Mouse (Mus musculus): Measurements from ENCODE around the gene Epp13. TPM values are rescaled to one million over a fixed set of nuclear protein-coding genes. Genes with fewer than 3 reads are reported as not detected.

The Epp13 gene
- polyA plus RNA-seq, 1 experiment: not detected

- Histone ChIP-seq H3K4me3 (replicated peaks; ENCODE audit: insufficient read depth, low read depth, low read length) (no peak overlapping the region), H3K4me1 (ENCODE audit: control insufficient read depth, insufficient read depth, low read length) (no peaks in the 10 kb centered on the region), H3K27ac (ENCODE audit: insufficient read depth, low read length) (no peak overlapping the region), H3K27me3 (ENCODE audit: control insufficient read depth, insufficient read depth, low read length) (no peaks in the 10 kb centered on the region)
- WGBS: 75% methylated on average over 4 of the region's 4 CpGs
- TF ChIP-seq CTCF (IDR thresholded peaks at IDR 0.05; ENCODE audit: borderline replicate concordance, insufficient read depth, low read depth, low read length) (no peak), POLR2A (IDR thresholded peaks at IDR 0.05; ENCODE audit: borderline replicate concordance, insufficient read depth, low read length) (no peak)
- no peak for DNase-seq
Observed at GRCm38 (mm10) chr7:6262984-6263383, 10.5 kb downstream of the Epp13 start.

GRCm38 (mm10) chr7:6265695-6266094, 13.2 kb downstream of the Epp13 start:
- TF ChIP-seq POLR2A (IDR thresholded peaks at IDR 0.05; ENCODE audit: borderline replicate concordance, insufficient read depth, low read length) (no peak), CTCF (IDR thresholded peaks at IDR 0.05; ENCODE audit: borderline replicate concordance, insufficient read depth, low read depth, low read length) (peak; percentile 21; the same call in 1 of the 2 replicates)
- Histone ChIP-seq H3K27me3 (ENCODE audit: control insufficient read depth, insufficient read depth, low read length) (no peaks in the 10 kb centered on the region), H3K4me3 (replicated peaks; ENCODE audit: insufficient read depth, low read depth, low read length) (no peak overlapping the region), H3K4me1 (ENCODE audit: control insufficient read depth, insufficient read depth, low read length) (no peaks in the 10 kb centered on the region), H3K27ac (ENCODE audit: insufficient read depth, low read length) (no peak overlapping the region)
- no peak for DNase-seq
- 62% methylated on average over 8 of the region's 8 CpGs for WGBS

GRCm38 (mm10) chr7:6277906-6278305, 25.4 kb downstream of the Epp13 start:
- no peak for DNase-seq
- Histone ChIP-seq H3K4me3 (replicated peaks; ENCODE audit: insufficient read depth, low read depth, low read length) (no peak overlapping the region), H3K4me1 (ENCODE audit: control insufficient read depth, insufficient read depth, low read length) (no peaks in the 10 kb centered on the region), H3K27me3 (ENCODE audit: control insufficient read depth, insufficient read depth, low read length) (no peaks in the 10 kb centered on the region; the same call in 1 of the 2 replicates), H3K27ac (ENCODE audit: insufficient read depth, low read length) (no peak overlapping the region)
- no peak for TF ChIP-seq CTCF (IDR thresholded peaks at IDR 0.05; ENCODE audit: borderline replicate concordance, insufficient read depth, low read depth, low read length)
- 60% methylated on average over 3 of the region's 3 CpGs for WGBS

- Histone ChIP-seq H3K4me1 (ENCODE audit: control insufficient read depth, insufficient read depth, low read length) (0 out of 2 replicates have a peak, but pooled peaks cover 3% of the 10 kb centered on the region), H3K4me3 (replicated peaks; ENCODE audit: insufficient read depth, low read depth, low read length) (peak overlapping the region; percentile 54), H3K27me3 (ENCODE audit: control insufficient read depth, insufficient read depth, low read length) (no peaks in the 10 kb centered on the region), H3K27ac (ENCODE audit: insufficient read depth, low read length) (no peak overlapping the region; the same call in 1 of the 2 replicates)
- DNase-seq: peak; percentile 73 to 74
- TF ChIP-seq CTCF (IDR thresholded peaks at IDR 0.05; ENCODE audit: borderline replicate concordance, insufficient read depth, low read depth, low read length) (peak; percentile 76), POLR2A (IDR thresholded peaks at IDR 0.05; ENCODE audit: borderline replicate concordance, insufficient read depth, low read length) (no peak)
- 0% methylated on average over 1 of the region's 1 CpGs for WGBS
Observed at GRCm38 (mm10) chr7:6282749-6283148, 30.2 kb downstream of the Epp13 start.

GRCm38 (mm10) chr7:6283451-6284075, 31.1 kb downstream of the Epp13 start:
- TF ChIP-seq POLR2A (IDR thresholded peaks at IDR 0.05; ENCODE audit: borderline replicate concordance, insufficient read depth, low read length) (peak; percentile 72; the same call in 1 of the 2 replicates), CTCF (IDR thresholded peaks at IDR 0.05; ENCODE audit: borderline replicate concordance, insufficient read depth, low read depth, low read length) (peak; percentile 43; the same call in 1 of the 2 replicates)
- Histone ChIP-seq H3K4me1 (ENCODE audit: control insufficient read depth, insufficient read depth, low read length) (0 out of 2 replicates have a peak, but pooled peaks cover 5% of the 10 kb centered on the region), H3K27ac (ENCODE audit: insufficient read depth, low read length) (peak overlapping the region; percentile 75), H3K27me3 (ENCODE audit: control insufficient read depth, insufficient read depth, low read length) (no peaks in the 10 kb centered on the region), H3K4me3 (replicated peaks; ENCODE audit: insufficient read depth, low read depth, low read length) (peak overlapping the region; percentile 95)
- DNase-seq: peak; percentile 81 to 84
- 1% methylated on average over 23 of the region's 23 CpGs for WGBS

GRCm38 (mm10) chr7:6284442-6285012, 32.0 kb downstream of the Epp13 start:
- Histone ChIP-seq H3K27ac (ENCODE audit: insufficient read depth, low read length) (no peak overlapping the region), H3K4me1 (ENCODE audit: control insufficient read depth, insufficient read depth, low read length) (0 out of 2 replicates have a peak, but pooled peaks cover 10% of the 10 kb centered on the region), H3K27me3 (ENCODE audit: control insufficient read depth, insufficient read depth, low read length) (no peaks in the 10 kb centered on the region), H3K4me3 (replicated peaks; ENCODE audit: insufficient read depth, low read depth, low read length) (no peak overlapping the region)
- DNase-seq: no peak
- TF ChIP-seq POLR2A (IDR thresholded peaks at IDR 0.05; ENCODE audit: borderline replicate concordance, insufficient read depth, low read length) (no peak), CTCF (IDR thresholded peaks at IDR 0.05; ENCODE audit: borderline replicate concordance, insufficient read depth, low read depth, low read length) (no peak)
- 88% methylated on average over 4 of the region's 4 CpGs for WGBS

- H3K4me3 ChIP-seq (replicated peaks; ENCODE audit: insufficient read depth, low read depth, low read length): no peak overlapping the region
- WGBS: 90% methylated on average over 6 of the region's 6 CpGs
- DNase-seq: no peak
- no peaks in the 10 kb centered on the region for H3K27me3 ChIP-seq (ENCODE audit: control insufficient read depth, insufficient read depth, low read length)
- no peak overlapping the region for H3K27ac ChIP-seq (ENCODE audit: insufficient read depth, low read length)
- H3K4me1 ChIP-seq (ENCODE audit: control insufficient read depth, insufficient read depth, low read length): 0 out of 2 replicates have a peak, but pooled peaks cover 10% of the 10 kb centered on the region
- TF ChIP-seq POLR2A (IDR thresholded peaks at IDR 0.05; ENCODE audit: borderline replicate concordance, insufficient read depth, low read length) (no peak), CTCF (IDR thresholded peaks at IDR 0.05; ENCODE audit: borderline replicate concordance, insufficient read depth, low read depth, low read length) (no peak)
Observed at GRCm38 (mm10) chr7:6285366-6285765, 32.9 kb downstream of the Epp13 start.
